Mouse (Mus musculus): Measurements from ENCODE around the gene Gpr142.
A peak's percentile ranks its signal among the peaks of the same experiment; 100 is the strongest.

Gene Gpr142

DNA sequence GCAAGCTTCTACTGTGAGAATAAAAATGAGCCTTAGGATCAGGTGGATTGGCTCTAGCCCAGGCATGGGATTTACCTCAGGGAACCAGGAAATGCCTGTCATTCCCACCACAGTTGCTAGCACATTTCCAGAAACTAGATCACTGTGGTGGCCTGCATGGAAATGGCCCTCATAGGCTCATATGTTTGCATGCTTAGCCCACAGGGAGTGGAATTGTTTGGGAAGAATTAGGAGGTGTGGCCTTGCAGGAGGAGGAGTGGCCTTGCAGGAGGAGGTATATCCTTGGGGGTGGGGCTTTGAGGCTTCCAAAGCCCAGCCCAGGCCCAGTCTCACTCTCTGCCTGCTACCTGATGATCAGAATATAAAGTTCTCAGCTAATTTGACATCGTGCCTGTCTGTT, 3.2 kb downstream of the Gpr142 start:
- DNase-seq (ENCODE audit: low spot score), result no peak

DNA sequence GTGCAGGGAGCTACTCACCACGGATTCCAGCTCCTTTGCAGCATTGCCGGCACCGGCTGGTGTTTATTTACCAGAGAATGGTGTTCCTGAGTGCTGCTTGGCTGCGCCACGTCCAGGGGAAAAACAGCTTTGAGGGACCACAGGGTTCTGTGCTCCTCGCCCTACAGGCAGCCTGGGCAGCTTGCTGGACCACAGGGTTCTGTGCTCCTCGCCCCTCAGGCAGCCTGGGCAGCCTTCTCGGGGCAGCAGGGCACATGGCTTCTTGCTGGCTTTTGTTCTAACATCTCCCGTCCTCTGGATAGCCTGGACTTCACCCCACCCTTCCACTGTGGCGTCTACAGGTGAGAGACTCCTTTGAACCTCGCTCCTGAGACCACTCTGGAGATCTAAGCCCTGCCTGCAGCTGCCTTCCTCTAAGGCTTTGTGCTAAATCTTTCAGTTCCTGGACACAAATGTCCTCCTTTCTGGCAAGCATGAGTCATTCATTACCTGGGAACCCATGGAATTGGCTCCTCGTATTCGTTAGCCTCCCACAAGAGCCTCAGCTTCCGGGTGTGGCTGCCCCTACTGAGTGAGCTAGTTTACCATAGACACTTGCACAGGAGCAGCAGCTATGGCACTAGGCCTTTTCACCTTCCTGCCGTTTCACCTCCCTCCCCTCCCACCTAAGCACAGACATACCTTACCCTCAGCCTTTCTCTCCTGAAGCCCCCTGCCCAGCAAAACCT, 4.0 kb downstream of the Gpr142 start:
- DNase-seq (ENCODE audit: low spot score), result no peak

DNA sequence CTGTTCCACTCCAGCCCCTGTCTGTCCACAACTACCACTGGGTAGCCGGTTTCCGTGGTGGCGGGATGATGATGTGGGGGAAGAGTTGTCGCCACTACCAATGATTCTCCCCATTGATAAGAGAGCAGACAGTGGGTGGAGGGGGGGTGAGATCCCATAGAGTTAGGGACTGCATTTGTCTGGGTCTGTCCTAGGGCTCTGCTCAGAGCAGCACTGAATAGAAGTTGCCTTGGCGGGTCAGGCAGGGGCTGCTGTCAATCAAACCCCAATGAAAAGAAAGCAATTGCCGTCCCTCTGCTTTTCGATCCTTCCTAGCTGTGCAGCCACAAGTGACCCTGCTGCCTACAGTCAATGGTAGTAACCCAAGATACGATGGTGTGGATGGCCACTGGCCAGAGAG, 5.3 kb downstream of the Gpr142 start:
- no peak for DNase-seq (ENCODE audit: low spot score)

DNA sequence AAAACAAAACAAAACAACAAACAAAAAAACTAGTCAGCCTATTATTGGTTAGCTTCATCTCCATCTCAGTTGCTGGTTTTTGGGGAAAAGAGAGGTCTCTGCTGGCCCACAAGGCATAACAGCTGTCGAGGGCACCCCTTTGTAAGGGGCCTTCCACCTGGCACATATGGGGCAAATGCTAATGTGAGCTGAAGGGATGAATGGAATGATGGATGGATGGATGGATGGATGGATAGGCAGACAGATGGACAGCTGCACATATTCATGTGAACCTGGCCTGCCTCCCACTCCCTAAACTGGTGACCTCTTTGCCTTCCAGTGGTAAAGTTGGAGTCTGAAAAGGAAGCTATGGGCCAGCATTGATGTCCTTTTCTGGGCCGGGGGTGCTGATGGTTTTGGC, 8.3 kb downstream of the Gpr142 start:
- no peak for DNase-seq (ENCODE audit: low spot score)

DNA sequence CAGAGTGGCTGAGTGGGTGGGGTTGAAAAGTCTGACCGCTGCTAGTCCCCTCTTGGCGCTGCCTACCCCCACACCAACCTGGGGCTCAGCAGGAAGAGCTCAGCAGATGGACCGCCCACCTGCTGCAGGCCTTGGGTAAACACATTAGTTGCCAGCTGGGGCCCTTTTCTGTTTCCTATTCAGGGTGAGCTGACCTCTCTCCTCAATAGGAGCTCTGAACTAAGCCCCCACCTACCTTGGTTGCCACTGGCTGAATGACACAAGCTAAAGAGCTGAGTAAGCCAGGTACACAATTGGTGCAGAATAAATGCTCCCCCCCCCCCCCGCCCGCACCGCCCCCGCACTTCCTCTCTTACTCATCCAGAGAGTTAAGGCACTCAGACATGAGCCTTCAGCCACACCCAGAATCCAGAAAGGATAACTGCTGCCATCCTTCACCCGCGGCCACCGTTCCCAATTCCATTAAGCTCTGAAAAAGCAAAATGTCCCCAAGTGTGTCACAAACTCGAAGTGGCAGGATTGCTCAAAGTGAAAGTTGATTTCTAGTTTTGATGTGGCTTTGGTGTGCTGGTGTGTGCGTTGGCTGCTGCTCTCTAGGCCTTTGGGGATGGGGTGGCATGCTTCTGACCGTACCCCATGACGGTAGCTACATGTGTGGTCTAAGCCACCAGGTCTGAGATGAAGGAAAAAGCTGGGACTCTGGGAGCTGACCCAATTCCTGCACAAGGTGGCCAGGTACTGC, 9.1 kb downstream of the Gpr142 start:
- DNase-seq (ENCODE audit: low spot score), result no peak

DNA sequence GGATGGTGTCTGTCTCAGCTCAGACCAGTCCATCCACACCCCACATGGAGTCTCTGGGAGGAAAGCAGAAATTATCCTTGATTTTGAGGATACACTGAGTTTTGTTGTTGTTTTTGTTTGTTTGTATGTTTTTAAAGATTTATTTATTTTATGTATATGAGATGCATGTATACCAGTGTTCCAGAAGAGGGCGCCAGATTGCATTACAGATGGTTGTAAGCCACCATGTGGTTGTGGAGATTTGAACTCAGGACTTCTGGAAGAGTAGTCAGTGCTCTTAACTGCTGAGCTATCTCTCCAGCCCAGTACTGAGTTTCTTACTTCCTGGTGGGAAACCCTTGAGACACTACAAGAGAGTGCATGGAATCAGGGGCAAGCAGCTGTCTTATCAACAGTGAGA, 10.6 kb downstream of the Gpr142 start:
- no peak for DNase-seq (ENCODE audit: low spot score)

DNA sequence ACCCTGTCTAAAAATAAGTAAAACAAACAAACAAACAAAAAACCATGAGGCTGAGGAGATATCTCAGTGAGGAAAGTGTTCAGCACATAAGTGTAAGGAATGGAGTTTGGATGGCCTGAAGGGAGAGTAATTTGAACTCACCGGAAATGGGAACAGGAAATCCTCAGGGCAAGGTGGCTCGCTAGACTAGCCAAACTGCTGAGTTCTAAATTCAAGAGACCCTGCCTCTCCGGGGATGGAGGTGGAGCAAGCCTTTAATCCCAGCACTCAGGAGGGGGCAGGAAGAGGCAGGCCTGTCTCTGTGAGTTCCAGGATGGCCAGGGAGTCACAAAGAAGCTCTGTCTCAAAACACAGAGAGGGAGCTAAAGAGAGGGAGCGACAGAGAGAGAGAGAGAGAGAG, 11.6 kb downstream of the Gpr142 start:
- DNase-seq (ENCODE audit: low spot score), result no peak

DNA sequence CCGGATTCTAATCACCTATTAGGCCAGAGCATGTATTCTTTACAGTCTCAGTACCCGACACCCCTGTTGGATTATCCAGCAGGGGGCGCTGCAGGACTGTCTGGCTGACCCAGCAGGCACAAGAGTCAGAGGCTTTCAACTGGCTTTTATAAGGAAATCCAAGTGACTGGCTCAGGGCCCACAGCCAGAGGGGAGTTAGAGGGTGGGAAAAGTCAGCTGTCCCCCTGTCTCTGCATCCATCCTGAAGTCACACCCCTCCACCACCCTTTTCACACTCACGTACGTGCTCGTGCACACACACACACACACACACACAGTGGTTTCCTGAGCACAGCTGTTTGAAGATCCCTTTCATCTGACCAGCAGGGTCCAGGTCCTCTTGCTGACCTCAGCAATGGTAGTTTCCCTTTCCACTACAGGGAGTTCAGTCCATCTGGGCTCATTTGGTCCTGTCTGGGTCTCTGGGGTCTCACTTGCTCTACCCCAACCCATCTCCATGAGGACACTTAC, 14.1 kb downstream of the Gpr142 start:
- DNase-seq (ENCODE audit: low spot score), result peak; percentile 89

DNA sequence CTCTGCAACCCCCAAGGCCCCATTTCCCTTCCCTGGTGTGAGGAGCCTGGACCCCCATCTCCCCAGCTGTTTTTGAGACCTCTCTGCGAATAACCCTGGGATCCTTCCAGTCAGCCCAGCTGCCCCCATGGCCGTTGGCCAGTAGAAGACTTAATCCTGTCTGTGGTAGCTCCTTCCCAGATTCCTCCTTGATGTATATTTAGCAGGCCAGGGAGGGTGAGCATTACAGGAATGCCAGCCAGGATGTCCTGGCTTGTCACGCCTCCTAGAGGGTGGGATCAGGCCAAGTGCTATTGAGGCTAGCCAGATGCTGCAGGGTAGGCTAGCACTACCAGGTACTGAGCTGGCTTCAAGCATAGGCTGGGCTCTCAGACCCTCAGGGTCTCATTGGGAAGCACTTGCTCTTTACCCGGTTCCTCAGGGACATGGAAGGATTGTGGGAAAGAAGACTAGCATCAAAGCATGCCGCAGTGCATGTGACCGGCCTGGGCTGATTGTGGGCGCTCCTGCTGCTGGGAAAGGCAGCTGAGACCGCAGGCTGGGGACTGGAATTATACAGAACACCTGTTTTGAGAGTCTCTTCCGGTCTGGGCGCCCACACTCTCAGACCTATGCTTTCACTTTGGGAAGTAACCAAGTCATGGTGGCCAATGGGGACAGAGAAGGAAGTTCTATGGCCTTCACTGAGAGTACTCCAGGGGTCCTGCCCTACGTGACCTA, 16.3 kb downstream of the Gpr142 start:
- DNase-seq (ENCODE audit: low spot score), result no peak

DNA sequence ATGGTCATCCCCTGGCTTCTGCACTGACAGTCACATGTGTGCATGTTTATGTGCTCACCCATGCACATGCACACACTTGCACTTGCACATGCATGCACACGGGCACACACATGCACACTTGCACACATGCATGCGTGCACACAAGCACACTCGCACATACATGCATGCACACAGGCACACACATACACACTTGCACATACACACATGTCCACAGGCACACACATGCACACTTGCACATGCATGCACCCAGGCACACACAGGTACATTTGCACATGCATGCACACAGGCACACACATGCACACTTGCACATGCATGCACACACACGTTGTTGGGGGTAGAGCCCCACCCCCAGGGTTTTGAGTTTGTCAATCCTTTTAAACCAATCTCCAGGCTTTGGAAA, 18.2 kb downstream of the Gpr142 start:
- no peak for DNase-seq (ENCODE audit: low spot score)

DNA sequence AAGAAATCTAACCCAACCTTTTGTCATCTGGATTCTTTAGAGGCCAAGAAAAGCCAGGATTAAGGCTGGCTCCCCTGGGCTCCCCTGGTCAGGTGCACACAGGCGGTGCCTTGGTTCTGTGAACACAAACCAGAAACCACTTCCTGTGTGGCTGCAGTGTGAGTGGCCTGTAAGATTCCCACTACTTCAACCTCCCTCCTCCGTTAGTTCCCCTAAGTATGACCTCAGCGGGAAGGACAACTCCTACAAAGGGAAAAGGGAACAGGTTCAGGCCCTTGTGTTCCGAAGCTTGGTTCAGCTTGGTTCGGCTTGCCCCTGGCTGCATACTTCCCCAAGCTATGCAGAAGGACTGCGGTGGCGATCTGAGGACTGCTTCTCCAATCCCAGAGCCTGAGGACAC, 19.5 kb downstream of the Gpr142 start:
- DNase-seq (ENCODE audit: low spot score), result no peak

DNA sequence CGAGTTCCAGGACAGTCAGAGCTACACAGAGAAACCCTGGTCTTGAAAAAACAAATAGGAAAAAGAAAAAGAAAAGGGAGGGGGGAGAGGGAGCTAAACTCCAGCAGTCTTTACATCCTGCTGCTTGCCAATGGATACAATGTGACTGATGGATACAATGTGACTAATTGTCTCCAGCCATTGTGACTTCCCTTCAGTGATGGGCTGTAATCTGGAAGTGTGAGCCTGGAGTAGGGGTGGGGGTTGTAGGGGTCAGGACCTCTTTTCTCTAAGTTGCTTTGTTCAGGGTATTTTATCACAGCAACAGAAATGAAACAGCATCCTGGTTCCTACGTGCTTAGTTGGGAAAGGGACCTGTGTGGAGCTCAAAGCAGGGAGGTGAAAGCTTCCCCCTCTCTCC, 20.4 kb downstream of the Gpr142 start:
- no peak for DNase-seq (ENCODE audit: low spot score)

DNA sequence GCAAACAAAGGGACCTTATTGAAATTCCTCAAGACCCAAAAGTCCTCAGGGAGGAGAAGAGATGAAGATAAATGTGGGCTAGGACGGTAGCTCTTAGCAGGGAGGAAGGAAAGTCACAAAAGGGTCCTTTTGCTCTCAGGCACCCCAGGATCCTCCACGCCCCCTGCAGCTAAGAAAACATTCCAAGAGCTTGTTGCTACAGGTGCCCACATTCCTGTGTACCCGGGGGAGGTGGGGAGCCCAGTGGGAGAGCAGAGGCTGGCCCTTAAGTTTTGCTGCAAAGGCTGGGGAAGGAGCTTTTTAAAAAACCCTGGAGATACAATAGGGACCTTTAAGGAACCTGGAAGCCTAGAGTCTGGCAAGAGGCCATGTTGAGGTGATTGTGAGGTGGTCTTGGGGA, 21.7 kb downstream of the Gpr142 start:
- no peak for DNase-seq (ENCODE audit: low spot score)

DNA sequence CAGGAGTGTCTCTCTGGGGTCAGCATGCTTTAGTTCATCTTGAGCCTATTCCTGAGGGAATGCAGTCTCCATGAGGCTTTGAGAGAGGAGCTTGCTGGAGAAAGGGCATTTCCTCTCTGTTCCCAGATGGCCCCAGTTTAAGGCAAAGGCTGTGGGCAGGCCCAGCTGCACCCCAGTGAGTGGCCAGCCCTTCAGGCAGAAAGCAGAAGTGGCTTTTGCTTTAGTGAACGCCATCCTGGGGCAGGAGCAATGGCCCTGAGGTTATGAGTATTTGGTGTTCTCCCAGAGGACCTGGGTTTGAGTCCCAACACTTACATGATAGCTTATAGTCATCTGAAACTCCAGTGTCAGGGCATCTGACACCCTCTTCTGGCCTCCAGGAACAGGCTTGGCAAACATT, 22.6 kb downstream of the Gpr142 start:
- no peak for DNase-seq (ENCODE audit: low spot score)

DNA sequence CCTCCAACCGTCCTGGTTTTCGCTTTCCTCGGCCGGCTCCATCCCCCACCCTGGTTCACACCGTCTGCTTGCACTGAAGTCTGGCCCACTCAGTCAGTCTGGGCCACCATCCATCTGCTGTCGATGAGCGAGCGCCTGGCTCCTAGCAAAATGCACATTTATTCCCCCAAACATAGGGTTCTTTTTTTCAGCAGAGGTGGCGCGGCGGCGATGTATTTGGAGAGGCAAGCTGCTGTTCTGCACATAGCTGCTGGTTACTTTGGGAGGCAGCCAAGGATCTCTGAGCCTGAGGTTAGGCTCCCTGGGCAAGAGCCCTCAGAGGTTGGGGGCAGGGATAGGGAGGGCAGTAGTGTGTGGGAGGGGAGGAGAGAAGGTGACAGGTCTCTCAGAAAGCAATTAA, 24.0 kb downstream of the Gpr142 start:
- DNase-seq (ENCODE audit: low spot score), result no peak

DNA sequence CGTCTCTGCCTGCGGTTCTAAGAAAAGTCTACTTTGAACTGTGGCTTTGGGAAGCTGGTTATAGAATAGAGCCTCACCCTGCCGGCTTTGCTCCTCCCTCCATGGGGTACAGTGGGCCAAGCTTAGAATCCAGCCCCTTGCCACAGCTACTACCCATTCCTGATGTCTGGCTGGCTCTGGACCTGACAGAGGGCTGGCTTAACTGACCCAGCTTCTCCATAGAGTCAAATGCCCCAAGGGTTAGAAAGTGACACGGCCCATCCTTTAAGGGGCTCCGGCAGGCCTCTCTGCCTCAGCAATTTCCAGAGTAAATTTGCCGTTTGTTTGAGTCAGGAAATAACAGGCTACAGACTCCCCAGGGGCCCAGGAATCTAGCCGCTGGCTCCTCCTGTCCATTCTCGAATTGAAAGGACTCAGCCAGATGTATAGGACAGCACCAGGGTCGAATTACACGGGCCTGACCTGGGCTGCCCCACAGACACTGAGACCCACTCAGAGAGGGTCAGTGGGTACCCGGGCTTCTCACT, 24.5 kb downstream of the Gpr142 start:
- no peak for DNase-seq (ENCODE audit: low spot score)

DNA sequence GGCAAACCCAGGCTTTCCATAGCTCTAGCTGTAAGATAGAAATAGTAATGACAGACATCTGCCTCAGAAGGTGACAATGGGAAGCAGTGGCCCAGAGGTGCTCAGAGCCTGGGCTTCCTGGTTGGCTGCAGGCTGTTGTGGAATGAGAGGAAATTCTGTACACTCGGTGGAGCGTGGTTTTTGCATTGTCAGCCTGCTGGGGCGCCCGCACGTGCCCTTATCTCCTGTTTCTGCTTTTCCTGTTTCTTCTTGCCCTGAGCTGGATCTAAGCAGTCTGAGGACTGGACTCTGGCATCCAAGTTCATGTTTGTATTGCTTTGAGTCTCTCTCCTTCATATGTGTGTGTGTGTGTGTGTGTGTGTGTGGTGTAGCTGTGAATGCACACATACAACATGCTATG, 28.0 kb downstream of the Gpr142 start:
- DNase-seq (ENCODE audit: low spot score), result no peak

DNA sequence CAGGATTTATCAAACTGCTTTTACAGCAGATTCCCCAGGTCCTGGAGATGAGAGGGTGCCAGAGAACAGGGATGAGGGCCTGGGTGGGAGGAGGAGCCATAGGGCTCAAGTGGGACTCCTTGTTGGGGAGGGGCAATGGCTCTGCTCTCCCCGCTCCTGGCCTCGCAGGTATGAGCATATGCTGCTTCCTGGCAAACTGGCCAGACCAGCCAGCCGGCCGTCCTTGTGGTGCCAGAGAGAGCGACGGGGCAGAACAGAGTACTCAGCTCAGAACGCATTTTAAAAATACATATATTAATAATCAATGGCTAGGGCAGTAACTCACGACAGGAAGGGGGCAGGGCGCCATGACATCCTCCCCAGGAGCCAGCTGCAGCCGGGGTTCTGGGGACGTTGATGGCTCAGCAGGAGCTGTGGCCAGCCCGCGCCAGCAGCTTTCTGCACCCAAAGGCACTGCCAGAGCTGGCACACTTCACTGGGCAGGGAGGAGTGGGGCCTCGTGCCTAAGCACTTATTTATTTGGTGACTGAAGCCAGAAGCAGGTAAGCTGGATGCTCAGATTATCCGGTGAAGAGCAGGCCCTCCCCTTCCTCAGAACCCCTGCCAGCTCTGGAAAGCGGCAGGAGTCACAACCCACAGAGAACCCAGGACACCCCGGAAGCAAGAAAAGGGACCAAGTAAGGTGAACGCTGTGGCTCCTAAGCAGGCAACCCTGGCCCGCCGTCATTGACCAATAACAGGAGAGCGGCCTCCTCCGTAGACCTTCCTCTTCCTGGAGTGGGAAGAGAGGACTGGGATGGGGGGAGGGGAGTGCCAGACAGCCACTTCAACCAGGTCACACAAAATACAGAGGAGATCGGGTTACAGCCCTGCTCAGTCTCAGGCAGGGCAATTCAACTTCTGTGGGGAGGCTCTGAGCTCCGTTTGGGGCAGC, 31.0 kb downstream of the Gpr142 start:
- DNase-seq (ENCODE audit: low spot score), result peak; percentile 66

DNA sequence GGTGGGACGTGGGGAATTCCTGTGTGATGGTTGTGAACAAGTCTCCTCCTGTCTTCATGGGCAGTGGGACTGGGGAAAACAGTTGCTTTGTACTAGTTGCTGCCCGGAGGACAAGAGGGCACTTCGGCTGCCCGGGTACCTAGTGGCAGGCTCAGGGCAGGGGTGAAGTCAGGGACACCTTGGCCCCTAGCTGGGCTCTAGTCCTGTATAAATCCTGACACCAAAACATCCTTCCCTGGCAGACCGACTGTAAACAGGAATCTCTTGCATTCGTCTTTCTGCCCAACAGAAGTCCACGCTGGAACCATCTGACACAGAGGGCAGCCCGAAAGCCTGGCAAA, 31.7 kb downstream of the Gpr142 start:
- no peak for DNase-seq (ENCODE audit: low spot score)

DNA sequence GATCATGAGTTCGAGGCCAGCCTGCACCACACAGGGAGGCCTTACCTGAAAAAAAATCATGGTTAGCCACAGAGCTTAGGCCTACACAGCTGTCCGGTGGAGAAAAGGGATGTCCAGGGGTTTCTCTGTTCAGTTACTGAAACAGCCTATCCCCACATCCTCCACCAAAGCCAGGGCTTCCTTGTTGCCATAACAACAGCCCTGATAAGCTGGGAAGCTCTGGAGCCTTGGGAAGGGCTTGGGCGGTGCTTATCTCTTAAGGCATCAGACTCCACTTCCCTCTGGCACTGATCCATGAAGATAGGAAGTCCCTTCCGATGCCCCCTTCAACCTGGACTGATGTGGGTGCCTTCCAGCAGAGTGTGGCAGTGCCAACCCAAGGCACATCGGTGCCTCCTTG, 34.4 kb downstream of the Gpr142 start:
- no peak for DNase-seq (ENCODE audit: low spot score)

DNA sequence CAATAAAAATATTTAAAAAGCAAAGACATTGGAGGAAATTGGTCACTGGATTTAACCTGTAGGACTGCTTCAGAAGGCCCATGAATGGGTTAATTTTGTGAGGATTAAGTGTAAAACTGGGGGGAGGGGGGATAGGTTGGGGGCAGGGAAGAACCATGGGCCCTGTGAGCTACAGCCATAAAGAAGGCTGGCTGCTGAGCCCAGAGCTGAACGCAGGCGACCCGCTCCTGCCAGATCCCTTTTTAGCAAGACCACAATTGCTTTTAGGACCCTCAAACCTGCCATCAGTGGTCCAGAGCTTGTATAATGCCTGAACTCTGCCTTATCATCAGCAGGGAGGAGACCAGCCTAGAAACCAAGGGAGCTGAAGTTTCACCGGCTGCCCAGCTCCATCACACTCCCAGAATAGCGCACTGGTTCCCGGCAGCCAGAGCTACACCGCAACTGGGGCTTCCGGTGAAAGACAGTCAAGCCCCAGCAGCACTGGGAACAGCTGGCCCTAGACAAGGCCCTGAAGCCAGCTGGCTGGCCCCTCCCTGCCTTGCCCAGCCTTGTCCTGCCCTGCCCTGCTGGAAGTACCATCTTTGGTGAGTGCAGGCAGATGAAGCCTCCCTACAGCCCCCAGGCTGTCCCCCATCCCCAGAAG, 45.2 kb downstream of the Gpr142 start:
- DNase-seq (ENCODE audit: low spot score), result no peak

All from ovary, postnatal 36 days (tissue).